Mouse (Mus musculus) thymus, adult 2 months (tissue): ENCODE results near the gene Polr2h.

Experiments used
- CTCF ChIP-seq: fragments of 200-500 bp; IDR thresholded peaks from 2 replicates; pipeline ENCODE4 v1.5.1; 2012; ENCODE audit warnings: mild to moderate bottlenecking, control low read depth, low read length, moderate library complexity, borderline replicate concordance; ENCODE audit not compliant: control insufficient read depth, poor library complexity, insufficient read depth; ENCODE audit errors: extremely low read depth
- POLR2A ChIP-seq: fragments of 200-500 bp; IDR thresholded peaks from 2 replicates; pipeline ENCODE4 v1.6.1; 2012; ENCODE audit warnings: mild to moderate bottlenecking, low read length, control low read depth, moderate library complexity; ENCODE audit not compliant: control insufficient read depth, poor library complexity, insufficient read depth; ENCODE audit errors: extremely low read depth

DNA sequence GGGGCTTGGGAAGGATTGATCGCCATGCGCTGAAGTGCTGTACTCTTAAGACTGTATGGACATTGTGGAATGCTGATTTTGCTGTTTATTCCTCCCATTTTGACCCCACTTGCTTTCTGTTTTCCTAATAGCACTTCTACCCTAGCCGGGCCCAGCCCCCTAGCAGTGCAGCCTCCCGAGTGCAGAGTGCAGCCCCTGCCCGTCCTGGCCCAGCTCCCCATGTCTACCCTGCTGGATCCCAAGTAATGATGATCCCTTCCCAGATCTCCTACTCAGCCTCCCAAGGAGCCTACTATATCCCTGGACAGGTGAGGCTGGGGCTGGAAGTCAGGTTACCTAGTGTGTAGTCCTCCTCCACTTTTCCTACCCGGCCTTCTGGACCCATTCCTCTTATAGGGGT is 42.3 kb upstream of the Polr2h start:
- TF ChIP-seq CTCF (no peak), POLR2A (no peak)
